Mouse (Mus musculus): Measurements from ENCODE around the gene Lrrc8d. TPM values are rescaled to one million over a fixed set of nuclear protein-coding genes. Genes with fewer than 3 reads are reported as not detected.
A peak's percentile ranks its signal among the peaks of the same experiment; 100 is the strongest.

Lrrc8d gene
- polyA plus RNA-seq, 2 experiments, result 8.2 to 13.4 TPM

- H3K4me2 ChIP-seq (replicated peaks; ENCODE audit: low read depth, low read length, severe bottlenecking), result no peak overlapping the region
- no peak overlapping the region for H3K9ac ChIP-seq (ENCODE audit: low read depth, low read length, severe bottlenecking)
- no peak for TF ChIP-seq POLR2A (IDR thresholded peaks at IDR 0.05; ENCODE audit: borderline replicate concordance, extremely low read depth, insufficient read depth, insufficient read length)
- H3K4me3 ChIP-seq (replicated peaks; ENCODE audit: low read length), result no peak overlapping the region
- H3K27ac ChIP-seq (replicated peaks; ENCODE audit: low read depth, low read length), result no peak overlapping the region
- H3K36me3 ChIP-seq (ENCODE audit: control insufficient read depth, insufficient read depth, low read length), result no peaks in the 10 kb centered on the region
- no peaks in the 10 kb centered on the region for H3K27me3 ChIP-seq (ENCODE audit: control insufficient read depth, insufficient read depth, low read length)
- DNase-seq (ENCODE audit: low spot score), result no peak
- peaks cover 6% of the 10 kb centered on the region for H3K4me1 ChIP-seq (ENCODE audit: control insufficient read depth, insufficient read depth, low read length)
- H3K9me3 ChIP-seq (ENCODE audit: control insufficient read depth, low read length), result no peaks in the 10 kb centered on the region
- ATAC-seq (ENCODE audit: low FRiP score, low read depth), result no peak
- WGBS, result 89% methylated on average over 2 of the region's 2 CpGs
Observed at GRCm38 (mm10) chr5:105845041-105845440, 145.3 kb downstream of the Lrrc8d start.

GRCm38 (mm10) chr5:105847726-105848125 is 148.0 kb downstream of the Lrrc8d start:
- Histone ChIP-seq H3K36me3 (ENCODE audit: control insufficient read depth, insufficient read depth, low read length) (no peaks in the 10 kb centered on the region), H3K4me1 (ENCODE audit: control insufficient read depth, insufficient read depth, low read length) (peaks cover 6% of the 10 kb centered on the region), H3K4me2 (replicated peaks; ENCODE audit: low read depth, low read length, severe bottlenecking) (no peak overlapping the region), H3K27me3 (ENCODE audit: control insufficient read depth, insufficient read depth, low read length) (no peaks in the 10 kb centered on the region), H3K9ac (ENCODE audit: low read depth, low read length, severe bottlenecking) (no peak overlapping the region), H3K27ac (replicated peaks; ENCODE audit: low read depth, low read length) (no peak overlapping the region), H3K4me3 (replicated peaks; ENCODE audit: low read length) (no peak overlapping the region), H3K9me3 (ENCODE audit: control insufficient read depth, low read length) (no peaks in the 10 kb centered on the region)
- DNase-seq (ENCODE audit: low spot score) (no peak), ATAC-seq (ENCODE audit: low FRiP score, low read depth) (no peak)
- no peak for TF ChIP-seq POLR2A (IDR thresholded peaks at IDR 0.05; ENCODE audit: borderline replicate concordance, extremely low read depth, insufficient read depth, insufficient read length)
- WGBS, result 88% methylated on average over 8 of the region's 8 CpGs

- no peak overlapping the region for H3K27ac ChIP-seq (replicated peaks; ENCODE audit: low read depth, low read length)
- ATAC-seq (ENCODE audit: low FRiP score, low read depth), result no peak
- H3K4me3 ChIP-seq (replicated peaks; ENCODE audit: low read length), result no peak overlapping the region
- H3K4me2 ChIP-seq (replicated peaks; ENCODE audit: low read depth, low read length, severe bottlenecking), result no peak overlapping the region
- no peak for TF ChIP-seq POLR2A (IDR thresholded peaks at IDR 0.05; ENCODE audit: borderline replicate concordance, extremely low read depth, insufficient read depth, insufficient read length)
- no peaks in the 10 kb centered on the region for H3K27me3 ChIP-seq (ENCODE audit: control insufficient read depth, insufficient read depth, low read length)
- H3K9ac ChIP-seq (ENCODE audit: low read depth, low read length, severe bottlenecking), result no peak overlapping the region
- 60% methylated on average over 4 of the region's 4 CpGs for WGBS
- H3K4me1 ChIP-seq (ENCODE audit: control insufficient read depth, insufficient read depth, low read length), result peaks cover 6% of the 10 kb centered on the region
- no peak for DNase-seq (ENCODE audit: low spot score)
- no peaks in the 10 kb centered on the region for H3K36me3 ChIP-seq (ENCODE audit: control insufficient read depth, insufficient read depth, low read length)
- no peaks in the 10 kb centered on the region for H3K9me3 ChIP-seq (ENCODE audit: control insufficient read depth, low read length)
Observed at GRCm38 (mm10) chr5:105849222-105849621, 149.5 kb downstream of the Lrrc8d start.

GRCm38 (mm10) chr5:105849643-105850042 is 149.9 kb downstream of the Lrrc8d start:
- WGBS, result 47% methylated on average over 3 of the region's 3 CpGs
- DNase-seq (ENCODE audit: low spot score), result no peak
- no peak for ATAC-seq (ENCODE audit: low FRiP score, low read depth)
- no peak overlapping the region for H3K9ac ChIP-seq (ENCODE audit: low read depth, low read length, severe bottlenecking)
- TF ChIP-seq POLR2A (IDR thresholded peaks at IDR 0.05; ENCODE audit: borderline replicate concordance, extremely low read depth, insufficient read depth, insufficient read length), result no peak
- no peaks in the 10 kb centered on the region for H3K36me3 ChIP-seq (ENCODE audit: control insufficient read depth, insufficient read depth, low read length)
- no peak overlapping the region for H3K27ac ChIP-seq (replicated peaks; ENCODE audit: low read depth, low read length)
- H3K27me3 ChIP-seq (ENCODE audit: control insufficient read depth, insufficient read depth, low read length), result no peaks in the 10 kb centered on the region
- H3K4me2 ChIP-seq (replicated peaks; ENCODE audit: low read depth, low read length, severe bottlenecking), result no peak overlapping the region
- H3K9me3 ChIP-seq (ENCODE audit: control insufficient read depth, low read length), result no peaks in the 10 kb centered on the region
- peaks cover 6% of the 10 kb centered on the region for H3K4me1 ChIP-seq (ENCODE audit: control insufficient read depth, insufficient read depth, low read length)
- H3K4me3 ChIP-seq (replicated peaks; ENCODE audit: low read length), result no peak overlapping the region

GRCm38 (mm10) chr5:105853271-105853670 is 153.5 kb downstream of the Lrrc8d start:
- Histone ChIP-seq H3K36me3 (ENCODE audit: control insufficient read depth, insufficient read depth, low read length) (no peaks in the 10 kb centered on the region), H3K9me3 (ENCODE audit: control insufficient read depth, low read length) (no peaks in the 10 kb centered on the region), H3K4me2 (replicated peaks; ENCODE audit: low read depth, low read length, severe bottlenecking) (no peak overlapping the region), H3K27me3 (ENCODE audit: control insufficient read depth, insufficient read depth, low read length) (no peaks in the 10 kb centered on the region), H3K4me3 (replicated peaks; ENCODE audit: low read length) (no peak overlapping the region), H3K4me1 (ENCODE audit: control insufficient read depth, insufficient read depth, low read length) (peaks cover 10% of the 10 kb centered on the region), H3K27ac (replicated peaks; ENCODE audit: low read depth, low read length) (no peak overlapping the region), H3K9ac (ENCODE audit: low read depth, low read length, severe bottlenecking) (no peak overlapping the region)
- ATAC-seq (ENCODE audit: low FRiP score, low read depth) (no peak), DNase-seq (ENCODE audit: low spot score) (no peak)
- 80% methylated on average over 9 of the region's 9 CpGs for WGBS
- no peak for TF ChIP-seq POLR2A (IDR thresholded peaks at IDR 0.05; ENCODE audit: borderline replicate concordance, extremely low read depth, insufficient read depth, insufficient read length)

GRCm38 (mm10) chr5:105857486-105857885 is 157.7 kb downstream of the Lrrc8d start:
- Histone ChIP-seq H3K27me3 (ENCODE audit: control insufficient read depth, insufficient read depth, low read length) (no peaks in the 10 kb centered on the region), H3K4me1 (ENCODE audit: control insufficient read depth, insufficient read depth, low read length) (0 out of 2 replicates have a peak, but pooled peaks cover 3% of the 10 kb centered on the region), H3K4me2 (replicated peaks; ENCODE audit: low read depth, low read length, severe bottlenecking) (no peak overlapping the region), H3K27ac (replicated peaks; ENCODE audit: low read depth, low read length) (peak overlapping the region; percentile 38; the same call in 1 of the 2 replicates), H3K9me3 (ENCODE audit: control insufficient read depth, low read length) (no peaks in the 10 kb centered on the region), H3K9ac (ENCODE audit: low read depth, low read length, severe bottlenecking) (no peak overlapping the region), H3K36me3 (ENCODE audit: control insufficient read depth, insufficient read depth, low read length) (no peaks in the 10 kb centered on the region), H3K4me3 (replicated peaks; ENCODE audit: low read length) (no peak overlapping the region)
- no peak for TF ChIP-seq POLR2A (IDR thresholded peaks at IDR 0.05; ENCODE audit: borderline replicate concordance, extremely low read depth, insufficient read depth, insufficient read length)
- DNase-seq (ENCODE audit: low spot score) (peak; percentile 53), ATAC-seq (ENCODE audit: low FRiP score, low read depth) (no peak)
- 52% methylated on average over 5 of the region's 5 CpGs for WGBS
